Mouse (Mus musculus) spleen, embryonic (tissue): ENCODE measurements at regions not wholly inside any gene's neighbourhood (a gene's known extent, or its start where the extent isn't known, plus 50 kb on each side); places are given as distances from the start of the nearest gene placed in this dataset.

Source experiments
- CTCF ChIA-PET: fragments of 350-600 bp; sonication (Branson Sonifier 250); formaldehyde crosslinking; loops from one replicate; lab custom pipeline; 2022; lab: Charles Lee

DNA sequence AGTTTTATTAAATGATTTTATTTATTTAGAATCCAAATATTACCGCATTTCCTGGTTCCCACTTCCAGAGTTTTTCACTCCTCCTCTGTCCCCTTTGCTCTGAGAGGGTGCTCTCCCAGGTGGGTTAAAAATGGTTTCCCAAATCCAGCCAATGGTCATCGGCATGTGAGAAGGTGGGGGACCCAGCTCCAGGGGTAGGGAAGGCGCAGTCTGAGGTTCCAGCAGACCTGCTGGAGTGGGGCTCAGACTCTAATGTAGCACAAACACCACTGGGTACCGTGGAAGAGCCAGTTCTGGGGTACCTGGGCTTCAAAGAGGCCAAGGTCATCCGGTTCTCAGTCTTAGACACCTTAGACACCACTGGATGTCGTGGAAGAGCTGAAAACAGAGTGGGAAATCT is 875.6 kb downstream of the Fscb start:
- CTCF ChIA-PET = interaction anchor here (0.8 kb wide), 1 partner anchor 68 kb away, joined by 4 read pairs; no protein-coding TSS in a partner anchor

DNA sequence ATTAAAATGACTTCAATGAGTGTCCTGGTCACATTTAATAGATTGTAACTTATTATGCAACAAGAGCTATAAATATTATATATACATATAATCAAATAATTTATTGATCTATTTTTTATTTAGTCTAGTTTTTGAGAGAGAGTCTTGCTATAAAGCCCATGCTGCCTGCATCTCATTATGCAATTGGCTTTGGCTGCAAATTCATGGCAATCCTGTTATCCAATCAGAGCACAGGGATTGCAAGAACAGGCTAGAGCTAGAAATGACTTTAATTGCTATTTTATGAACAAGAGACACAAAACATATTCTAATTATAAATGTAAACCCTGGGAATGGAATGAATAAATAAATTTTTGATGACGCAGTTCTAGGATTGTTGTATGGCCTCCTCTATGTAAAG is 919.8 kb downstream of the Fscb start:
- CTCF ChIA-PET = no interaction called here

DNA sequence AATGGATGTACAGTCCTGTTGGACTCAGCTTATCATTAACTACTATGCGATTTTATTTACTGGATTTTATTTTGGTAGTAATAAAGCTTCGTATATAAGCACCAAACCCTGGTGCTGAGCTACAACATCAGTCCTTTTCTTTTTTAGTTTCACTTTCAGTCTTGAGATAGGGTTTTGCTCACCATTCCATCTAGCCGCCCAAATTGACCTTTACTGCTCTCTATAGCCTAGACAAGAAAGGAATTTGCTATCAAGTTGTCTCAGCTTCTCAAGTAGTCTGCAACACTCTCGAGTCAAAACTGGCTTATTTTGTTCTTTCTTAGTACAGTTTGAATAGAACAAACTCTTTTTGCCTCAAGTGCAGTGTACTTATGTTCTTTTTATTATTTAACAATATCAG is 921.7 kb downstream of the Fscb start:
- CTCF ChIA-PET = no interaction called here

DNA sequence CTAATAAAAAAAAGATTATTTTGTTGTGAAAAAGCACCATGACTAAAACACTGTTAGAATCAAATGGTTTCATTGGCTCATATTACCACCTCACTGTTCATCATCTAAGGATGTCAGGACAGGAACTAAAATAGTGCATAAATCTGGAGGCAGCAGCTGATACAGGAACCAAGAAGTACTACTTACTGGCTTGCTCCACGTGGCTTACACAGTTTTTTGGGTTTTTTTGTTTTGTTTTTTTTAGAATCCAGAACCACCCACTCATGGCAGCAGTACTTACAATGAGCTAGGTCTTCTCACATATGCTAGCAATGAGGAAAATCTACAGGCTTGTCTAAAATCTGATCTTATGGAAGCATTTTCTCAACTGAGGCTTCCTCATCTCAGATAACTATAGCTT is 940.4 kb downstream of the Fscb start:
- CTCF ChIA-PET = no interaction called here

DNA sequence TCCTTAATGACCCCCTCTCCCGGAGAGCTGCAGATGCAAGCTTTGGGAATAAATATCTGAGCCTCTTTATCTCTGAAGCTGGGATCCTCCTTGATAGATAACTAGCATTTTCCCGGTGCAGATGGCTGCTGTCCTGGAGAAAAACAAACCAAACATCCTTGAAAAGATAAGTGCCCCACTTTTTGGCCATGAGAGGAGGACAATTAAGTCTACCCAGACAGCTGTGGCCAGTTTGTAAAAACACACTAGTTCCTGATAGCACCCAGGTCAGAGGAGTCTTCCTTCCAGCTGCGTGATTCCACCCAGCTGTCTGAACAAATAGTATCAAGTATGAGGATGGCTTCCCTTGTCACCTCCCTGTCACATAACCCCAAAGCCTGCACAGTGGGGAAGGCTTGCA is 970.7 kb downstream of the Fscb start:
- CTCF ChIA-PET = no interaction called here

GRCm38 (mm10) chr12:63490405-63490804 is 984.1 kb downstream of the Fscb start:
- CTCF ChIA-PET = no interaction called here

GRCm38 (mm10) chr12:63484087-63484486 is 990.4 kb downstream of the Fscb start:
- CTCF ChIA-PET = no interaction called here

GRCm38 (mm10) chr12:63468936-63469335 is 1005.6 kb downstream of the Fscb start:
- CTCF ChIA-PET = no interaction called here
